Mouse (Mus musculus): ENCODE results near the gene Gm6370. TPM values are rescaled to one million over a fixed set of nuclear protein-coding genes. Genes with fewer than 3 reads are reported as not detected.
"Not testable (repeated sequence)": the region's sequence is repeated elsewhere in the genome, so short reads cannot be mapped to it uniquely, and the experiment has no call there.

Gene Gm6370
- polyA plus RNA-seq, 1 experiment = not detected

DNA sequence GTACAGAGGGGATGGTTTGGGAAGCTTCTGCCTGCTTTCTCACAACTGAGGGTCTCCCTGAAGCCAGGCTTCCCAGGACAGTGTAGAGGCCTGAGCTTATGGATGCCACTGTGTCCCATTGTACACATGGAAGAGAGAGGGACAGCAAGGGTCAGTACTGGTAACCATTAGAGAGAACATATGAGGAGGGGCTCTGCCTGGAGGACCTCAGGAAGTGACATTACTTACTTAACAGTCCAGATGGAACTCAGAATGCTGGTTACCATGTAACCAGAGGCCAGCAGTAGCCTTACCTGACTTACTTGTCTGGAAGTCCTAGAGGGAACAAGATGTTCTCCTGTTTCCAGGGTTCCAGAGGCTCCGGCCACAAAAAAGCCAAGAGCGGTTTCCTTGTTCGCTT lies 46.2 kb downstream of the Gm6370 start, which contains the start of gene Gm3409:
Gene Gm3409, plus strand, starts transcription at position 301 of the 400 bp plus-strand sequence.
- DNase-seq; H3K4me3 ChIP-seq (ENCODE audit: control insufficient read depth, insufficient read depth, low read length); H3K27me3 ChIP-seq (ENCODE audit: control insufficient read depth, insufficient read depth, low read length); H3K4me1 ChIP-seq (replicated peaks; ENCODE audit: control insufficient read depth, insufficient read depth, low read length); H3K27ac ChIP-seq (ENCODE audit: control insufficient read depth, insufficient read depth, low read length); H3K36me3 ChIP-seq (ENCODE audit: control insufficient read depth, insufficient read depth, low read length): not testable (repeated sequence)
- WGBS = 92% methylated on average over 2 of the region's 3 CpGs

Other genes with a start within 250 kb of the Gm6370 start
- gene Wasf3, start 106.4 kb upstream of the Gm6370 start, polyA plus RNA-seq (2012; rRNA removed) = 0.73 and 0.97 TPM in 2 replicates
- not detected in 2 replicates for gene Gm6408, start 9.4 kb upstream of the Gm6370 start, polyA plus RNA-seq (2012; rRNA removed)
- gene 4930449I24Rik, start 11.0 kb downstream of the Gm6370 start, polyA plus RNA-seq (2012; rRNA removed) = not detected in 2 replicates
- not detected in 2 replicates for gene Gm3402, start 22.8 kb downstream of the Gm6370 start, polyA plus RNA-seq (2012; rRNA removed)
- not detected in 2 replicates for gene Gm3404, start 34.4 kb downstream of the Gm6370 start, polyA plus RNA-seq (2012; rRNA removed)
- gene Gm3409, start 46.3 kb downstream of the Gm6370 start, polyA plus RNA-seq (2012; rRNA removed) = not detected in 2 replicates
- gene Gm3415, start 64.8 kb downstream of the Gm6370 start, polyA plus RNA-seq (2012; rRNA removed) = not detected in 2 replicates
- 0.08 and 0.60 TPM in 2 replicates for gene Gpr12, start 93.9 kb downstream of the Gm6370 start, polyA plus RNA-seq (2012; rRNA removed)

Measured in thymus, adult 2 months (tissue).